Mouse (Mus musculus) intestine, embryonic 15.5 days (tissue): ENCODE measurements around the gene Tead3. TPM values are rescaled to one million over a fixed set of nuclear protein-coding genes. Genes with fewer than 3 reads are reported as not detected.

Source experiments
- ATAC-seq: fragments of 200-750 bp; cut with Nextera tagmentation; 2 replicates; pipeline ENCODE4 v1.8.0; 2017; ENCODE audit warnings: moderate TSS enrichment, moderate library complexity
- H3K27ac ChIP-seq: fragments of 300-500 bp; sonication (generic); 2 replicates; pipeline ENCODE4 v1.5.1; 2015; ENCODE audit warnings: mild to moderate bottlenecking, inconsistent platforms
- H3K27me3 ChIP-seq: fragments of 300-500 bp; sonication (generic); replicated peaks from 2 replicates; pipeline ENCODE4 v1.6.1; 2015; ENCODE audit warnings: inconsistent platforms
- H3K36me3 ChIP-seq: fragments of 300-500 bp; sonication (generic); 2 replicates; pipeline ENCODE4 v1.6.1; 2015; ENCODE audit warnings: inconsistent platforms
- H3K4me1 ChIP-seq: fragments of 300-500 bp; sonication (generic); replicated peaks from 2 replicates; pipeline ENCODE4 v1.6.1; 2015; ENCODE audit warnings: inconsistent platforms
- H3K4me2 ChIP-seq: fragments of 300-500 bp; sonication (generic); replicated peaks from 2 replicates; pipeline ENCODE4 v1.6.1; 2015; ENCODE audit warnings: mild to moderate bottlenecking, inconsistent platforms
- H3K4me3 ChIP-seq: fragments of 300-500 bp; sonication (generic); replicated peaks from 2 replicates; pipeline ENCODE4 v1.5.1; 2015; ENCODE audit warnings: inconsistent platforms
- H3K9ac ChIP-seq: fragments of 300-500 bp; sonication (generic); 2 replicates; pipeline ENCODE4 v1.6.1; 2015; ENCODE audit warnings: inconsistent platforms
- H3K9me3 ChIP-seq: fragments of 300-500 bp; sonication (generic); 2 replicates; pipeline ENCODE4 v1.6.1; 2016; ENCODE audit warnings: inconsistent platforms
- WGBS: fragments of 180-500 bp; shearing (Covaris S2); methylation state at CpG from one replicate; pipeline ENCODE4 v1.1.7; 2015; 5-methylcytosine and 5-hydroxymethylcytosine counted together
- polyA plus RNA-seq: library from polyadenylated mRNA; unstranded; fragments of >200 nt; fragmentation: Nextera tagmentation; extraction: Ambion mirVana; gene quantifications from 2 replicates; pipeline ENCODE4 v1.2.1, GENCODE M21; 2015

The Tead3 gene
- polyA plus RNA-seq, 1 experiment from 2014 or later, result 10.0 TPM

- H3K4me3 ChIP-seq, result peak overlapping the region; percentile 83
- peak overlapping the region; percentile 100 for H3K27ac ChIP-seq
- peaks cover 38% of the 10 kb centered on the region for H3K4me1 ChIP-seq
- WGBS, result 26% methylated on average over 11 of the region's 11 CpGs
- no peaks in the 10 kb centered on the region for H3K36me3 ChIP-seq
- peak overlapping the region; percentile 79; the same call in 1 of the 2 replicates for H3K9ac ChIP-seq
- no peaks in the 10 kb centered on the region for H3K9me3 ChIP-seq
- H3K4me2 ChIP-seq, result peak overlapping the region; percentile 93
- no peak for ATAC-seq
- no peaks in the 10 kb centered on the region for H3K27me3 ChIP-seq
These were observed 1.4 kb upstream of the Tead3 start for GRCm38 (mm10) chr17:28352018-28352417.

- peak overlapping the region; percentile 79 for H3K9ac ChIP-seq
- 0 out of 2 replicates have a peak, but pooled peaks have one; percentile 1 for ATAC-seq
These were observed 805 bp upstream of the Tead3 start for GRCm38 (mm10) chr17:28351353-28351890.

GRCm38 (mm10) chr17:28349901-28350465 lies 634 bp downstream of the Tead3 start:
- Histone ChIP-seq H3K4me2 (peak overlapping the region; percentile 93), H3K27ac (peak overlapping the region; percentile 100), H3K9me3 (no peaks in the 10 kb centered on the region), H3K9ac (peak overlapping the region; percentile 85), H3K27me3 (no peaks in the 10 kb centered on the region), H3K4me1 (peaks cover 56% of the 10 kb centered on the region), H3K4me3 (peak overlapping the region; percentile 83), H3K36me3 (no peaks in the 10 kb centered on the region)
- WGBS, result 1% methylated on average over 52 of the region's 54 CpGs
- ATAC-seq, result peak; percentile 62

More at GRCm38 (mm10) chr17:28351353-28351890, 805 bp upstream of the Tead3 start:
- Histone ChIP-seq H3K27ac (peak overlapping the region; percentile 100), H3K9me3 (no peaks in the 10 kb centered on the region), H3K27me3 (no peaks in the 10 kb centered on the region), H3K4me3 (peak overlapping the region; percentile 83), H3K4me2 (peak overlapping the region; percentile 93), H3K36me3 (no peaks in the 10 kb centered on the region), H3K4me1 (peaks cover 42% of the 10 kb centered on the region)
- 1% methylated on average over 29 of the region's 29 CpGs for WGBS

- Histone ChIP-seq H3K36me3 (no peaks in the 10 kb centered on the region), H3K4me3 (peak overlapping the region; percentile 83), H3K4me1 (peaks cover 62% of the 10 kb centered on the region), H3K9ac (peak overlapping the region; percentile 85), H3K27me3 (no peaks in the 10 kb centered on the region), H3K4me2 (peak overlapping the region; percentile 93), H3K9me3 (no peaks in the 10 kb centered on the region), H3K27ac (peak overlapping the region; percentile 100)
- WGBS, result 6% methylated on average over 13 of the region's 13 CpGs
- ATAC-seq, result no peak
These were observed 1.2 kb downstream of the Tead3 start for GRCm38 (mm10) chr17:28349264-28349880.

- H3K4me2 ChIP-seq, result peak overlapping the region; percentile 93
- peak overlapping the region; percentile 85 for H3K9ac ChIP-seq
- no peaks in the 10 kb centered on the region for H3K36me3 ChIP-seq
- peak overlapping the region; percentile 59 for H3K27ac ChIP-seq
- H3K4me1 ChIP-seq, result peaks cover 74% of the 10 kb centered on the region
- 54% methylated on average over 6 of the region's 6 CpGs for WGBS
- H3K9me3 ChIP-seq, result no peaks in the 10 kb centered on the region
- ATAC-seq, result no peak
- H3K4me3 ChIP-seq, result peak overlapping the region; percentile 83
- no peaks in the 10 kb centered on the region for H3K27me3 ChIP-seq
These were observed 2.4 kb downstream of the Tead3 start for GRCm38 (mm10) chr17:28348211-28348610.

- Histone ChIP-seq H3K4me2 (peak overlapping the region; percentile 93), H3K9ac (0 out of 2 replicates have a peak overlapping the region, but pooled peaks have one; percentile 5), H3K36me3 (no peaks in the 10 kb centered on the region), H3K9me3 (no peaks in the 10 kb centered on the region), H3K4me1 (peaks cover 77% of the 10 kb centered on the region), H3K27ac (0 out of 2 replicates have a peak overlapping the region, but pooled peaks have one; percentile 13), H3K4me3 (no peak overlapping the region), H3K27me3 (no peaks in the 10 kb centered on the region)
- WGBS, result 77% methylated on average over 10 of the region's 10 CpGs
- ATAC-seq, result no peak
These were observed 3.3 kb downstream of the Tead3 start for GRCm38 (mm10) chr17:28347327-28347726.

GRCm38 (mm10) chr17:28345882-28346281 lies 4.7 kb downstream of the Tead3 start:
- H3K4me1 ChIP-seq, result peaks cover 79% of the 10 kb centered on the region
- no peak for ATAC-seq

GRCm38 (mm10) chr17:28345271-28345721 lies 5.3 kb downstream of the Tead3 start:
- Histone ChIP-seq H3K4me1 (peaks cover 85% of the 10 kb centered on the region), H3K4me3 (peak overlapping the region; percentile 24), H3K36me3 (no peaks in the 10 kb centered on the region), H3K27ac (peak overlapping the region; percentile 95), H3K27me3 (no peaks in the 10 kb centered on the region), H3K9ac (peak overlapping the region; percentile 46), H3K4me2 (peak overlapping the region; percentile 57), H3K9me3 (no peaks in the 10 kb centered on the region)
- WGBS, result 6% methylated on average over 8 of the region's 8 CpGs
- ATAC-seq, result peak; percentile 8; the same call in 1 of the 2 replicates

More at GRCm38 (mm10) chr17:28345882-28346281, 4.7 kb downstream of the Tead3 start:
- H3K4me2 ChIP-seq, result peak overlapping the region; percentile 57
- peak overlapping the region; percentile 95 for H3K27ac ChIP-seq
- H3K36me3 ChIP-seq, result no peaks in the 10 kb centered on the region
- no peaks in the 10 kb centered on the region for H3K9me3 ChIP-seq
- H3K27me3 ChIP-seq, result no peaks in the 10 kb centered on the region
- H3K9ac ChIP-seq, result peak overlapping the region; percentile 46
- peak overlapping the region; percentile 24 for H3K4me3 ChIP-seq
- WGBS, result 16% methylated on average over 10 of the region's 10 CpGs

GRCm38 (mm10) chr17:28344670-28345069 lies 5.9 kb downstream of the Tead3 start:
- Histone ChIP-seq H3K4me3 (0 out of 2 replicates have a peak overlapping the region, but pooled peaks have one; percentile 24), H3K27me3 (no peaks in the 10 kb centered on the region), H3K4me2 (peak overlapping the region; percentile 57), H3K36me3 (peaks cover 5% of the 10 kb centered on the region; the same call in 1 of the 2 replicates), H3K4me1 (peaks cover 90% of the 10 kb centered on the region), H3K9ac (peak overlapping the region; percentile 46; the same call in 1 of the 2 replicates), H3K27ac (peak overlapping the region; percentile 95), H3K9me3 (no peaks in the 10 kb centered on the region)
- no peak for ATAC-seq
- WGBS, result 53% methylated on average over 3 of the region's 3 CpGs

GRCm38 (mm10) chr17:28344050-28344607 lies 6.5 kb downstream of the Tead3 start:
- ATAC-seq, result no peak
- Histone ChIP-seq H3K4me3 (no peak overlapping the region), H3K4me2 (peak overlapping the region; percentile 57), H3K36me3 (peaks cover 10% of the 10 kb centered on the region; the same call in 1 of the 2 replicates), H3K9me3 (no peaks in the 10 kb centered on the region), H3K4me1 (peaks cover 93% of the 10 kb centered on the region), H3K27ac (peak overlapping the region; percentile 95), H3K9ac (peak overlapping the region; percentile 46), H3K27me3 (no peaks in the 10 kb centered on the region)
- 28% methylated on average over 4 of the region's 4 CpGs for WGBS

GRCm38 (mm10) chr17:28341091-28341490 lies 9.5 kb downstream of the Tead3 start:
- Histone ChIP-seq H3K9ac (peak overlapping the region; percentile 35), H3K27me3 (no peaks in the 10 kb centered on the region), H3K36me3 (peaks cover 28% of the 10 kb centered on the region), H3K4me3 (peak overlapping the region; percentile 8), H3K4me1 (peaks cover 78% of the 10 kb centered on the region), H3K4me2 (peak overlapping the region; percentile 60), H3K27ac (peak overlapping the region; percentile 83), H3K9me3 (no peaks in the 10 kb centered on the region)
- ATAC-seq, result peak; percentile 89
- 4% methylated on average over 26 of the region's 26 CpGs for WGBS

GRCm38 (mm10) chr17:28340578-28340977 lies 10.0 kb downstream of the Tead3 start:
- peak overlapping the region; percentile 83 for H3K27ac ChIP-seq
- H3K36me3 ChIP-seq, result peaks cover 33% of the 10 kb centered on the region
- H3K4me1 ChIP-seq, result peaks cover 73% of the 10 kb centered on the region
- H3K4me2 ChIP-seq, result peak overlapping the region; percentile 60
- WGBS, result 51% methylated on average over 7 of the region's 7 CpGs
- no peaks in the 10 kb centered on the region for H3K9me3 ChIP-seq
- H3K4me3 ChIP-seq, result peak overlapping the region; percentile 8; the same call in 1 of the 2 replicates
- H3K9ac ChIP-seq, result peak overlapping the region; percentile 35
- ATAC-seq, result peak; percentile 23
- no peaks in the 10 kb centered on the region for H3K27me3 ChIP-seq
